Mouse (Mus musculus) small intestine, adult 2 months (tissue): Measurements from ENCODE around the gene Sphk2.

ENCODE experiments used
- CTCF ChIP-seq: fragments of 200-500 bp; IDR thresholded peaks from 2 replicates; pipeline ENCODE4 v1.5.1; 2012; ENCODE audit warnings: low read depth, mild to moderate bottlenecking, control low read depth, inconsistent platforms, low read length, moderate library complexity, mixed read lengths; ENCODE audit not compliant: insufficient replicate concordance, insufficient read length; ENCODE audit errors: extremely low read depth
- POLR2A ChIP-seq: fragments of 200-500 bp; IDR thresholded peaks from 2 replicates; pipeline ENCODE4 v1.6.1; 2012; ENCODE audit warnings: low read depth, mild to moderate bottlenecking, control low read depth, inconsistent platforms, low read length, moderate library complexity

GRCm38 (mm10) chr7:45750162-45750561, 32.4 kb upstream of the Sphk2 start:
- TF ChIP-seq POLR2A: no peak
- TF ChIP-seq CTCF: no peak
